Mouse (Mus musculus): ENCODE measurements around the gene Shh. TPM values are rescaled to one million over a fixed set of nuclear protein-coding genes. Genes with fewer than 3 reads are reported as not detected.

Gene Shh
- total RNA-seq, 1 experiment from 2014 or later, result not detected

DNA sequence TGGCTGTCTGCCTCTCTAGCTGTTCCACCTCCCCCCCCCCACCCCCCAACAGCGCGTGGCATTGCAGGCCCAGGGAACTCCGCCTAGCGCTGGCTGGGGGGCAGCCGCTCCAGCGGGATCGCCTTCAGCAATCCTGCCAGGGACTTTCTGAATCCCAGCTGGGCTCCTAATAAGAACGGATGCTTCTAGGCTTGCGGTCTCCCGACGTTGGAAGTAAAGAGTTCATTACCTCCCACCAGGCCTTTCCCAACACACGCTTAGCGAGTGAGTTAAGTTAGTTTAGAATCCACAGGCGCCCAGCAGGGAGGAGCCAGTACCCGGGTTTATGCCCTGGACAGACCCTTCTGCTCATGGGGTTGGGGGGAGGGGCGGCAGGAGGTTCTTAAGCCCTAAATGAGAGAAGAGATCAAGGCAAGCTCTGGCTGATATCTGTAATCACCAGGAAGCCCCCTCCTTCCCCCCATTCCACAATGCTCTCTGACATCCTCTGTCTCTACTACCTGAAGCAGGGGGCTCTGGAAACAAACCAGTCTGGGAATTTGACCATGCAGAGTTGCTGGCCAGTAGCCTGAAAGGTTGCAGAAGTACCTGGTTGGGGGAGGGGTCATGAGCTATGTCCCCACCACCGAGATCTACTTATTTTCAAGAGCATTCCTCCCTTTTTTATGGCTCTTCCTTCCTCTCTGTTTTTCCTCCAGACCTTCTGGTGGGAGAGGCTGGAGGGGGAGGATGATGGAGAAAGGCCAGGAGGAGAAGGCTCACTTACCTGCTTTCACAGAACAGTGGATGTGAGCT lies 6.3 kb downstream of the Shh start:
- no peak for ATAC-seq (replicated peaks; ENCODE audit: low read depth, poor library complexity, severe bottlenecking)

DNA sequence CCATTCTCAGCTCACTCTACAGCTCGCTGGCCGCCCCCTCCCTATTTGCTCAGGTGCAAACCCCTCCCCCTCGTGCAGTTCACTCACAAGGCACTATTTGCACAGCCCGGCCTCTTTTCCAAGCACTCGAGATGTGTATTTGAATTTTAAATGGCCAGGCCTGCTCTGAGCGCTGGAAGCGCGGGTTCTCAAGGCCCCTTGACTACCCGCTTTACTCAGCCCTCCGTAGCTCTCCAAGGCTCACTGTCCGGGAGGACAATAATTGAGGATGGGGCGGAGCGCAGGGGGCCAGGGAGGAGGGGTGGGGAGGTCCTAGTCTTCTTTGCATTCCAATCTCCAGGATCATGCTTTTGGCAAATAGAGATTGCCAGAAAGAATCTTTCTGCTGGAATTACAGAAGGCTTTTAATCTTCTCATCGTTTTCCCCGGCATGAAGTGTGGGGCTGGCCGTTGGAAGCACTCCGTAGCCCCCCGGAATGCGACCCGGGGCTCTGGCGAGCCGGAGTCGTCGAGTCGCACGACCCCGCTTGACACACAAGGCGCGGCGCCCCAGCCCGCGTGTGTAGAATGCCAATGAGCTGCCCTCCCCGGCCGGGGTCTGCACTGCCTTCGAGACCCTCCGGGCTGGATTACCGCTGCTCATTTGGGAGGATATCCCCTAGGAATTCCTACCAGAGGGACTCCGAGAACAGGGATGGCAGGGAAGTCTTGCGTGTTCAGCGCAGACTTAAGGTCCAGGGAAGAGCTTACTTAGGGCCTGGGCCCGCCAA lies 7.4 kb downstream of the Shh start:
- no peak for ATAC-seq (replicated peaks; ENCODE audit: low read depth, poor library complexity, severe bottlenecking)

DNA sequence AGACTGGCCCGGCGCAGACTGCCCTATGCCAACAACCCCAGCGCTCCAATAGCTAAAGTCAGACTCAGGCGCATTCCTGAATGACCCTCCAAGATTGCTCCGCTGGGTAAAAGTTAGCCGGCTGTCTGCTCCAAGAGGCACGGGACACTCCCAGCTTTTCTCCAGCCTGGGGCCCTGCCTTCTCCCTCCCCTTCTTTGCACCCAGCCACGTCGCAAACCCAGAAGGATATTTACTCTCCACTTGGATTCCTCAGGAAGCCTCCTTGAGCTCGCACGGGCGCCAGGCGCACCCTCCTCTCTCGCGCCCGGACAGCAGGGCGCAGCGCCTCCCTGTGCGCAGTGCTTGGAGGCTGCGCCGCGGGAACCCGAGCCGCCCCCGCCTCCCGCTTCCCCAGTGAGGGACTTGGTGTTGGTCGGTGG lies 8.2 kb downstream of the Shh start:
- ATAC-seq (replicated peaks; ENCODE audit: low read depth, poor library complexity, severe bottlenecking), result no peak

DNA sequence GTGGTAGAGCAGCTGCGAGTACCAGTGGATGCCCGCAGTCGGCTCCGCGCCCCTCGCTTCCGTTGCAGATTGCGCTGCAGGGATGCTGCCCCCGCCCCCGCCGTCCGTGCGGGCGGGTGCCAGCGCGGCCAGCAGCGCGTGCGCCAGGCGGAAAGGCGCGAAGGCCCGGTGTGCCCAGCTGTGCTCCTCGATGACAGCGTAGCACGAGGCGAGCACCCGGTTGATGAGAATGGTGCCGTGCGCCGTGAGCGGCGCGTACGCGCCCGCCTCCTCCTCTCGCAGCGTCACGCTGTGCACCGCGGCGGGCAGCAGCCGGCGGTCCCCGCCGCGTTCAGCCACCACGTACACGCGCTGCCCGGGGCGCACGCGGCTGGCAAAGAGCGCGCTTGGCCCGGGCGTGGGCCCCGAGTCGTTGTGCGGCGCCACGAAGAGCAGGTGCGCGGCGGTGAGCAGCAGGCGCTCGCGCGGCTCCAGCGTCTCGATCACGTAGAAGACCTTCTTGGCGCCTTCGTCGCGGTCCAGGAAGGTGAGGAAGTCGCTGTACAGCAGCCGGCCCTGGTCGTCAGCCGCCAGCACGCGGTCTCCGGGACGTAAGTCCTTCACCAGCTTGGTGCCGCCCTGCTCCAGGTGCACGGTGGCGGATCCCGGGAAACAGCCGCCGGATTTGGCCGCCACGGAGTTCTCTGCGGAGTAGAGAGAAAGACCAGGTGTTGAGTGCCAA lies 9.0 kb downstream of the Shh start:
- ATAC-seq (replicated peaks; ENCODE audit: low read depth, poor library complexity, severe bottlenecking), result no peak

DNA sequence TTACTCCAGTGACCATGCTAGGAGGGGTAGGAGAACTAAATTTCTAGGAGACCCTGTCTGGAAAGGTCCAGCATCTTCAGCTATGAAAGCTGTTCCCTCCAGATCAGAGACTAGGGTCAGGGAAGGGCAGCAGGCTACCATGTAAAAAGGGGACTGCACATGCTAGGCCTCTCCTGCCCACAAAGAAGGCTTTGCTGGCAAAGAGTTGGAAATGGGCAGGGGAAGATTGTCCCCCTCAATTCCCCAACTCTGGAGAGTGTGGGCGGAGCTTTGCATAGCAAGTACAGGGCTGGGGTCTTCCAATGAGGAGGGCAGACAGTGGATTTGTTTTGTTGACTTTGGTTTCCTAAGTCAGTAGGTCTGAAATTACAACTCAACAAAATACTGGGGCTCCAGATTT lies 10.7 kb downstream of the Shh start:
- ATAC-seq (replicated peaks; ENCODE audit: low read depth, poor library complexity, severe bottlenecking), result no peak

DNA sequence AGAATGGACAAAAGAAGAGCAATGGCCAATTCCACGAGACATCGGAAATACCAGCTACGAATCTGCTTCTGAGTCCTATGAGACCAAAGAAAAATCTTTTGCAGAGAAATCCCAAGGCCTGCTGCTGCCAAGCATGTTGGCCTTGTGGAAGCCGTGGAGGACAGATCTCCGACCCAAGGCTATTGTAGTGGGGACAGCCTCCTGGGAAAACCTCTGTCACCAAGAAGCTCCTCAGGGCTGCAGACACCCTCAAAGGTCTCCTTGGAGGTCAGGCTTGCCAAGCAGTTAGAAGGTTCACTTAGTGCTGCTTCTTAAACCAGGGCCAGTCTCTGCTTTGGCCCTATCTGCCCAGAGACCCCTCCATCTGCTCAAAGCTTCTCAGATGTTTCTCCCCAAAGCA lies 11.3 kb downstream of the Shh start:
- no peak for ATAC-seq (replicated peaks; ENCODE audit: low read depth, poor library complexity, severe bottlenecking)

DNA sequence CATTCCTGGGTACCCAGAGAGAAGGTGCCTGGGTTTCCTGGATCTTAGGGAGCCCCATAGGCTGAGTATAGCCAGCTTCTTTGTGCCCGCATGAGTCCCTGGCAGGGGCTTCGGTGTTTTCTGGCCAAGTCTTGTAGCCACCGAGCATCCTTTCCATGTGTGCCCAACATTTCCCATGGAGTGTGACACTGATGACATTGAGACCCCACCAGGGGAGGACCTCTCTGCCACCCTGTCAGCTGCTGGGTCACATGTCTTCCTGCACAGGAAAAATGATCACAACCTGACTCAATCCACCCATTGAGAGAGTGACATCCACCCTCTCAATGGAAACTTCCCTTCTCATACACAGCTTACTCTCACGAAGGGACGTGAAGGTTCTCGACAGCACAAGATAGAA lies 12.5 kb downstream of the Shh start:
- no peak for ATAC-seq (replicated peaks; ENCODE audit: low read depth, poor library complexity, severe bottlenecking)

DNA sequence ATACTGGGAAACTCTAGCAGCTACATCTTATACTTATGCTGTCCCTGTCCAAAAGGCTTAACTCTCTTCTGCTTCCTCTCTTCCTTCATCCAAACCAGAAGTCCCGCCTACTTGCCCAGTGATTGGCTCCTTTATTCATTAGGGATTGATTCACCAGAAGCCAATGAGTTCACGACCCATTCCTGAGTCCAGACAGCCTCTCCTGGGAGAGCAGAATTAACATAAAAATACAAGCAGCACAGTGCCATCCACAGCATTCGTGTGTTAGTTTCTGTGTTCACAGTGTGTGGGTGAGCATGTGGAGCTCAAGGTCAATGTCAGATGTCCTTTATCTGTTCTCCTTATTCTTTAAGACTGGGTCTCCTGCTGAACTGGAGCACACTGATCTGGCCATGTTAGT lies 13.5 kb downstream of the Shh start:
- no peak for ATAC-seq (replicated peaks; ENCODE audit: low read depth, poor library complexity, severe bottlenecking)

DNA sequence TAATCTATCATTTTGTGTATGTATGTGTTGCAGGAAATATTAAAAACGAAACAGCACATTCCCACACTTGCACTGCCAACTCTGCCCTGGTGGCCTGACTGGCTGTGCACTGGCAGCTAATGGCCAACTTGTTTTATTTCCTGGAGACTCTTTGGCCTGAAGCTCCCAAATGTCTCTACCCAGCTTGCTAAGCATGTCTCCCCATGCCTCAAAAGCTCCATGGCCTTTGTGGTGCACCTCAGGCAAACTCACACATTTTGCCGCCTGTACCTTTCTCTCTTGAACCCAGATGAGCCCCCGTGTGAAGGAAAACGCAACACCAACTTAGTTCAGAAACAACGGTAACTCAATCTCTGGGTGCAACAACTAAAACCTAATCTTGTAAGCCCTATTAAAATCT lies 14.0 kb downstream of the Shh start:
- ATAC-seq (replicated peaks; ENCODE audit: low read depth, poor library complexity, severe bottlenecking), result no peak

DNA sequence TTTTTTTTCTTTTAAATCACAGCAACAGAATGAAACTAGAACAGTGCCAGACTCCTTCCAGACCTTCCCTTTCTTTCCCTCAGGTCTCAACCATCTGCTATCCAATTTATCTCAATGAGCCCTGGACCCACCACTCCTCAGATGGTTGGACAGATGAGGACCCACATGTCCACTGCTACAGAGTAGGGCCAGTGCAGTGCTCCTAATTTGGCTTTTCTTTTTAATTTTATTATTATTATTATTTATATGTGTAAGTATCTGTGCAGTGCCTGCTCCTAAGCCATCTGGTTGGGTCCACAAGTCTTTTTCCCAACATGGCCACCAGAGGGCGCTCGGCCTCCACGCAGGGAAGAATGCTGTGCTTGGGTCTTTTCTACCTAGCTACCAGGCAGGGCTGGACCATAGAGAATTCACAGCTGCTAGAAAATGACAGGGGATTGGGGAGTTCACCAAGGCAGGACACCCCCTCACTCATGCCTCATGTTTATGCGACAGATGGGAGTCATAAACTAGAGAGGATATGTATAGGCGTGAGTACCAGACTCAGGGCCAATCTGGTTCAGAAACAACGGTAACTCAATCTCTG lies 15.9 kb downstream of the Shh start:
- peak; percentile 63; the same call in 1 of the 2 replicates for ATAC-seq (replicated peaks; ENCODE audit: low read depth, poor library complexity, severe bottlenecking)

DNA sequence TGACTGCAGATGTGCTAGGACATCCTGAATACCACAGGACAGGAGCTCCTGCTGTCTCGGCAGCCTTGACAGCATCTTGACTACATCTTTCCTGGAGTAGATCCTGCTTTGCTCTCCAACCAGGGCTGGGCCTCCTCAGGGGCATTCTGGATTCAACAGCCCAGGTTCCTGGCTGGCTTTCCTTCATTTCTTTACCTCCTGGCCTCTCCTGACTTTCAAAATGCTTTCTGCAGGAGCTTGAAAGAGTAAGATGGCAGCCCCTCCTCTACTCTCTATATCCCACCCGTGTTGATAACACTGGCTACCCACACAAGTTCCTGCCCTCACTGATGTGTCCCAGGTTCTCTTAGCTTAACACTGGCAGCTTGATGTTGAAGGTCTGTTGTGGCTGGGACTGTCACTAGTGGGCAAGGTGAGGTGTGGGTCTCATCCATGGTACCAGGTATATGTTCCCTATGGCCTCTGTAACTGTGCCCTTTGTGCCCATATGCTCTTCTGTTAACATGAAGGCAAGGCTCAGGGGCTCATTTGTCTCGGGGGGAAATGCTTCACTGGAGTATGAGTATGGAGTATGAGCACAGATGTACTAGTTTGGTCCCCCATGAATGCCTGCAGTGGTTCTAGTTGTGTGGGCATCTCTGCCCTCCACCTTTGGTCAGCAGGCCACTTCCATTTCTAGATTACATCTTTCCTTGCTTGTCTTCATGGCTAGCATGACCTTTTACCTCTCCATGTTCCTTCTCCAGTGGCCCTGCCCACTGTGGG lies 16.7 kb downstream of the Shh start:
- no peak for ATAC-seq (replicated peaks; ENCODE audit: low read depth, poor library complexity, severe bottlenecking)

DNA sequence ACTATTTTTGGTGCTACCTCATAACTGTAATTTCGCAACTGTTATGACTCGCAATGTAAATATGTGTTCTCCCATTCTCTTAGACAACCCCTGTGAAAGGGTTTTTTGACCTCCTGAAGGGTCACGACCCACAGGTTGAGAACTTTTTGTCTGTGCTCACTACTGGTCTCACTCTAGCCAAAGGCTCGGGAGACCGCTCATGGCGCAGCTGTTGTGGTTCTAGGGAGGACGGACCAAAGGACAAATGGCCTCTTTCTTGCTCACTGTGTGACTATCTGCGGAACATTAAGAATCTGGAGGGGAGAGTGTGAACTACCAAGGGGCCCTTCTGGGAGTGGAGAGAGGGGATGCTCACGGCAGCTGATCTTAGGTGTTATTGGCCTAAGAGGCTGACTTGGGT lies 41.1 kb downstream of the Shh start:
- no peak for ATAC-seq (replicated peaks; ENCODE audit: low read depth, poor library complexity, severe bottlenecking)

DNA sequence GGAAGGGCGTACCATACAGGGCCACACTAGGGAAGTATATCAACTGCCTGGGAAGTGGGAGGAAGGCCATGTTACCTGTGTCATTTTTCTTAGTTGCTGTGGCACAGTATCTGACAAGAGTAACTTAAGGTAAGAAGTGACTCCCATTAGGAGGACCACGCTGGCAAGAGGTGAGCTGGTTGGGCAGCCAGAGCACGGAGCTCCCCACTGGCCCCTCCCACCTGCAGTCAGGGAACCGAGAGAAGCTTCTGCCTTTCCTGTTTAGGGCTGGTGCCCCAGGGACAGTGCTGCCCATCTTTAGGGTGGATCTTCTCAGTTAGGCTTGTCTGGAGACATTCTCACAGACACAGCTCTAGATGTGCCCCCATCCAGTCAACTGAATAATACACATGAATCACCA lies 43.3 kb downstream of the Shh start:
- no peak for ATAC-seq (replicated peaks; ENCODE audit: low read depth, poor library complexity, severe bottlenecking)

DNA sequence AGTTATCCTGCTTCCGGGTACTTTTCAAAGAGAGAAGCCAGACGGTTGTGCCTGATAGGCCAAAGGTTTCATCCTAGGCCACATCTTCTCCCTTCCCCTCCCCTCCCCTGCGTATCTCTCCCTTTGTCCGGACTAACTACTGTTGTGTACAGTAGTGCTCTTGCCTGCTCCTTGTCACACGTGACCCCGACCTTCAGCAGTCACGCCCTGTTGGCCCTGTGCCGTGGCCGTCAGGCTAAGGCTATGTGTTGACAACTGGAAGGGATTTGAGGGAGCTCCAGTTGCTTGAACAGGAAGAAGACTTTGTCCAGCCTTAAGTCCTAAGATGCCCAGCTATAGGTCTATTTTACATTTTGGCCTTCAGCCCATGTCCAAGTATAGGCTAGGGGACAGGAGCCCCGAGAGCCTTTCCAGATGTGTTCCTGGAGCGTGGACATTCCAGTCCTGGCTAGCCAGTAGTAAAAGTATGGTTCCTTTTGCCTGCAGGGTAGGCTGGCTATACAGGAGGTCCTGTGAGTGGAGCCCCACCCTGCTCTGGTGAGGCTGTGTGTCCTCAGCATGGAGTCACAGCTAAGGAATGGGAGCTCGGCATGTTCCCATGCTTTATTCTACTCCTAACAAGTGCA lies 47.3 kb downstream of the Shh start:
- no peak for ATAC-seq (replicated peaks; ENCODE audit: low read depth, poor library complexity, severe bottlenecking)

DNA sequence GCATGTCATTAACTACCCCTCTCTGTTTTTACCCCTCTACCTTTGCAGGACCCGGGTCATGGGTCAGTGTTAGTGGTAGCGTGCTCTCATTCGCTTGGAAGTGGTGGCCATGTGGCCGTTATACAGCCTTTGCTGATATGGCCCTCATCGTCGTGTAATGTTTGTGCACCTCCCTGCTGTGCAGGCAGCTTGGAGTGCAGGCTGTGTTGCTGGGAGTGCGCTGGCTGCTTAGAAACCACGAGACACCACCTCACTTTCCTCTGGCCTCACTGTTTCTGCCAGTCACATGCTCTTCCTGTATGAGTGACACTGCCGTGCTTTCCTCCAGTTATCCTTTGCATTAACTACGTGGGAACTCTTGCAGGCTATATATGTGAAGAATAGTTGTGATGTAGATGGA lies 48.3 kb downstream of the Shh start:
- no peak for ATAC-seq (replicated peaks; ENCODE audit: low read depth, poor library complexity, severe bottlenecking)

DNA sequence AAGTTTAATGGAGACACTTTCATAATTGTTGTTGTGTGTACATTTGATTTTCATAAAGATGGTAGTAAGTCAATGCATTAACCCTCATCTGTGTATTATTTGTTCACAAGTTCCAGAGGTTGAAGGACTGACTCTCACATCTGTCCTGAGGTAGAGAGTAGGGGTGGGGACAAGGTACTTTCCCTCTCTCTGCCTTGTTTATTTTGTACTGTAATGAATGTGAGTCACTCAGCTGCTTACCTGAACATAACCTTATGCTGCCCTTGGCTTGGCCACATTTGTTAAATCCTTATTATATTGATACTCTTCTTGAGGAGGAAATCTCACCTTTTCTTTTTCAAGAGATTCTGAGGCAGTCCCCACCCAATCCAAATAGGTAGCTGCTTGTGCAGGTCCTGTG lies 51.0 kb downstream of the Shh start:
- ATAC-seq (replicated peaks; ENCODE audit: low read depth, poor library complexity, severe bottlenecking), result no peak

DNA sequence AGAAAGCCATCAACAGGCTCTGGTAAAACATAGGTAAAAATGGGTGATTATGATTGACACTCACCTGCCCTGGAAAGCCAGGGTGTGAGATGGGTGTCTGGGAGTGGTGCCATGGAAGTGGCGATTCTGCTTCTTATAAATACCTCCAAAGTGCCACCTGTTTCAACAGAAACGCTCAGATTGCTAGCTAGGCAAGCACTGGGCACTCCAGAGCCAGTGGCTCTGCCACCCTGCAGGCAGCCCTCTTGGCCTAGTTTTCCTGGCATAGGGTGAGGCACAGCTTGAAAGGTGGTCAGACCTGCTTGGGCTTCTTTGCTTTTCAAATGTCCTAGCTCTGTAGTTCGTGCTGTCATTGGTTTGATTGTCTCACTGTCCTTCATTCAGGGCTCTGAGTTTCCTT lies 53.0 kb downstream of the Shh start:
- no peak for ATAC-seq (replicated peaks; ENCODE audit: low read depth, poor library complexity, severe bottlenecking)

DNA sequence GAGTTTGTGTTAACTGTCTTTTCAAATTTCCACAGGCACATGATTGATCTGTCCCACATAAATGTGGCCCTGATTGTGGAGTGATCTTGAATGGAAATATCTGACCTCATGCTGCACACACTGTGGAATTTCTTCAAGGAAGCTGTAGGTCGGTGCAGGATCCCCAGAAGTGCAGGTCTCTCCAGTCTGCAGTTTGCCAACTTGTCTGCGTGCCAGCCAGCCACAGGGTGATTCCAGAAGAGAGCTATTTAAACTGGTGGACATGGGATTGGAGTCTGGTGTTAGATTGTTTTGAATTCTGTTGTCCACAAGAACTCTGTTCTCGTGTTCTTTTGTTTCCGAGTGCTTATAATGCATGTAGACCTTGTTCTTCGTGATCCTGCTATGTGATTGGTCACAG lies 53.5 kb downstream of the Shh start:
- ATAC-seq (replicated peaks; ENCODE audit: low read depth, poor library complexity, severe bottlenecking), result no peak

DNA sequence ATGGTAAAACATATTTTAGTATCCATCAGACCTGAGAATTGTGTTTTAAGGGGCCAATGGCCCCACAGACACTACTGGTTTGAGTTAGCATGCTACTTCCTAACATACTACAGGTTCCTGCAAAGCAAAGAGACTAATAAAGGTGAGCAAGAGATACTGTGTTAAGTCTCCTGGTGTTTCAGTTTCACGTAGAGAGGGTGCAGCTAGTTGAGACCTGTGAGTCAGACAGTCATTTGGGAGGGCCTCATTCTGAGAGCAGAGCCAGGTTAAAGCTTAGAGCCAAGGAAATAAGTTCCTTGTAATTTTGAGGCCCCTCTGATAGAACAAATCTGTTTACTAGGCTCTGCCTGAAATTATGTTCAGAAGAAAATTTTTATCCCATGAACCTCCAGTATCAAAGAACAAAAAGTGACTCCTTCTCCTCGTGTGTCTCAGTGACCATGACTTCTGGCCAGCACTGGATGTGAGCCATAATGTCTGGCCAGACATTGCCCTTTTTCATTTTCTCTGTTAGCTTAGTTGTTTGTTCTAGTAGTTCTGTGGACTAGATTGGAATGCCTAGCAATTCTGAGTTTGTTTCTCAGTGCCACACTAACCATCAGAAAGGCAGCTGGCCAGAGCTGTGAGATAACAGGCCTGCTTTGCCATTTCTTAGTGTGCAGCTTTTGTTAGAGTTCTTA lies 54.9 kb downstream of the Shh start:
- no peak for ATAC-seq (replicated peaks; ENCODE audit: low read depth, poor library complexity, severe bottlenecking)

Measured in common myeloid progenitor, adult 5-6 weeks (primary cell).